9 mouse cellular contexts compared by ENCODE assay signal in genomic region chr12:111946716-111947115, GRCm38 (mm10). TPM values are rescaled to one million over a fixed set of nuclear protein-coding genes. Genes with fewer than 3 reads are reported as not detected.
DNase-seq lines count a peak whose midpoint lies in the region; ATAC-seq lines count a peak whose summit lies in the region.
"Had no signal": no experiment of that assay in that cellular context is flagged by ENCODE, and none has a peak within 500 bp of the region (broad histone marks: within the 10 kb centered on the region; RNA-seq: fewer than 3 reads in every experiment).

No protein-coding gene starts in this region.

- no peaks in the 10 kb centered on the region for H3K27me3 ChIP-seq in hindbrain, embryonic 16.5 days (replicated peaks; ENCODE audit: control insufficient read depth, insufficient read depth, low read length)
- H3K27me3 ChIP-seq: embryonic facial prominence, embryonic 12.5 days had no signal

- ATAC-seq in neutrophil, adult 5-6 weeks (ENCODE audit: extremely low read depth, insufficient number of reproducible peaks, low FRiP score, poor library complexity, severe bottlenecking) = peak; percentile 82
- ATAC-seq in hindbrain, embryonic 16.5 days = no peak

- H3K4me3 ChIP-seq in hindbrain, embryonic 16.5 days (ENCODE audit: low read length) = no peak overlapping the region
- H3K4me3 ChIP-seq: embryonic facial prominence, embryonic 12.5 days had no signal

- intact Hi-C loops in left cerebral cortex, postnatal 10 days (cut with DNase I) = loop anchor here (5.0 kb wide), 2 partner anchors 39 to 69 kb away; partner anchors contain the start of gene Ppp1r13b

- no peak overlapping the region for H3K4me2 ChIP-seq in hindbrain, embryonic 16.5 days (ENCODE audit: low read length)
- H3K4me2 ChIP-seq: embryonic facial prominence, embryonic 12.5 days had no signal

- no peaks in the 10 kb centered on the region for H3K9me3 ChIP-seq in hindbrain, embryonic 16.5 days (ENCODE audit: control insufficient read depth, low read length)
- H3K9me3 ChIP-seq: embryonic facial prominence, embryonic 12.5 days had no signal

- no peak overlapping the region for H3K27ac ChIP-seq in hindbrain, embryonic 16.5 days (ENCODE audit: low read depth, low read length)
- H3K27ac ChIP-seq: embryonic facial prominence, embryonic 12.5 days had no signal

- 64% methylated on average over 2 of the region's 2 CpGs for WGBS in hindbrain, embryonic 16.5 days

- H3K36me3 ChIP-seq in hindbrain, embryonic 16.5 days (ENCODE audit: control insufficient read depth, insufficient read depth, low read length) = no peaks in the 10 kb centered on the region
- H3K36me3 ChIP-seq: embryonic facial prominence, embryonic 12.5 days had no signal

- no peak overlapping the region for H3K9ac ChIP-seq in hindbrain, embryonic 16.5 days (ENCODE audit: low read depth, low read length)
- H3K9ac ChIP-seq: embryonic facial prominence, embryonic 12.5 days had no signal

- H3K4me1 ChIP-seq in hindbrain, embryonic 16.5 days (ENCODE audit: control insufficient read depth, insufficient read depth, low read depth, low read length) = no peaks in the 10 kb centered on the region

- peak; percentile 18 to 65 for DNase-seq in left cerebral cortex, postnatal 10 days (ENCODE audit: extremely low spot score in 1 of 2, low spot score in 2 of 2)
- DNase-seq in left cerebral cortex, adult 8-10 months (ENCODE audit: low spot score in 2 of 2) = no peak
- DNase-seq in R1 (ENCODE audit: low read depth, low spot score) (peak; percentile 8), liver (peak; percentile 64)
- DNase-seq in embryo, embryonic 10.5 days (ENCODE audit: low spot score) = peak; percentile 59
- peak; percentile 74 for DNase-seq in heart, postnatal 4 days

RNA-seq across cellular contexts. Expression of gene Atp5mpl, which starts 20.1 kb away (rescaled TPM):
- 100 to 1,000 TPM; 467 TPM for total RNA-seq in left cerebral cortex, postnatal 10 days (2021)
- total RNA-seq in left cerebral cortex, adult 8-10 months (2022) = 100 to 1,000 TPM; 352 to 403 (median 371) TPM
- 1,000 to 10,000 TPM; 1,243 to 1,298 TPM for total RNA-seq in heart, postnatal 4 days (2021)
- total RNA-seq in neutrophil, adult 5-6 weeks (2017) = 88.4 and 107 TPM in 2 replicates
- 694 and 757 TPM in 2 replicates for polyA plus RNA-seq in hindbrain, embryonic 16.5 days (2015; fragmentation: Nextera tagmentation; extraction: Ambion mirVana)

RNA-seq across cellular contexts. Expression of gene Tdrd9, which starts 24.6 kb away (rescaled TPM):
- total RNA-seq in left cerebral cortex, postnatal 10 days (2021) = under 1 TPM; 0.26 to 0.88 TPM
- under 1 TPM; 0.27 to 0.93 (median 0.55) TPM for total RNA-seq in left cerebral cortex, adult 8-10 months (2022)
- under 1 TPM; 0.33 to 0.50 TPM for total RNA-seq in heart, postnatal 4 days (2021)
- 0.37 TPM in 1 of 2 replicates, not detected in the other for total RNA-seq in neutrophil, adult 5-6 weeks (2017)
- polyA plus RNA-seq in hindbrain, embryonic 16.5 days (2015; fragmentation: Nextera tagmentation; extraction: Ambion mirVana) = 0.24 and 0.29 TPM in 2 replicates

RNA-seq across cellular contexts. Expression of gene Rd3l, which starts 34.4 kb away (rescaled TPM):
- not detected for total RNA-seq in left cerebral cortex, postnatal 10 days (2021)
- not detected for total RNA-seq in left cerebral cortex, adult 8-10 months (2022)
- under 1 TPM; 0.29 to 0.90 TPM for total RNA-seq in heart, postnatal 4 days (2021)
- not detected in 2 replicates for total RNA-seq in neutrophil, adult 5-6 weeks (2017)
- polyA plus RNA-seq in hindbrain, embryonic 16.5 days (2015; fragmentation: Nextera tagmentation; extraction: Ambion mirVana) = not detected in 2 replicates
- polyA plus RNA-seq: embryonic facial prominence, embryonic 12.5 days had no signal

RNA-seq across cellular contexts. Expression of gene Ppp1r13b, which starts 38.8 kb away (rescaled TPM):
- 10 to 100 TPM; 60.8 to 61.3 TPM for total RNA-seq in left cerebral cortex, postnatal 10 days (2021)
- total RNA-seq in left cerebral cortex, adult 8-10 months (2022) = 10 to 100 TPM; 56.1 to 61.6 (median 58.2) TPM
- 10 to 100 TPM; 24.8 to 25.7 TPM for total RNA-seq in heart, postnatal 4 days (2021)
- total RNA-seq in neutrophil, adult 5-6 weeks (2017) = 26.1 and 28.2 TPM in 2 replicates
- 17.9 and 36.4 TPM in 2 replicates for polyA plus RNA-seq in hindbrain, embryonic 16.5 days (2015; fragmentation: Nextera tagmentation; extraction: Ambion mirVana)

Comparison
In these comparisons a context has a peak if more than half of its experiments do, and no peak if none do; other contexts are left out.
1. DNase-seq: peak in left cerebral cortex, postnatal 10 days (2 of 2), R1 (single experiment), embryo, embryonic 10.5 days (single experiment), heart, postnatal 4 days (single experiment) and liver (single experiment); none in left cerebral cortex, adult 8-10 months (0 of 2).